Mouse (Mus musculus): ENCODE measurements at regions not wholly inside any gene's neighbourhood (a gene's known extent, or its start where the extent isn't known, plus 50 kb on each side); places are given as distances from the start of the nearest gene placed in this dataset.
"Not testable (repeated sequence)": the region's sequence is repeated elsewhere in the genome, so short reads cannot be mapped to it uniquely, and the experiment has no call there.

DNA sequence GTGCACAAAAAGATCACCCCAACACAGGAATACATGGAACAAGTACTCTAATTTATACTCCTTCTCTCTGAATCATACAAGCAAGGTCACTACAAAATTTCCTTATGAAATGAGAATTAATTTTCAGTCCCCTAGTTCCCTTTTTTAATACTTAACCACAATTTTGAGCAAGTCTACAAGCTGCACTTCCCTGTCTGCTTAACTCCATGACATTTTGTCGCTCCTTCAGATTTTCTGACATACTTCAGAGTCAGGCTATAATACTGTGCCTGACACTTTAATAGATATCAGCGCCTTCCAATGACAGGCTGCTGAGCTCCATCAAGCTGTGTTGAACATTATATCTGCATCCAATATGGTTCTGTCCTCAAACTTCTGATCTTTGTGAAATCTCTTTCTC lies 505.0 kb upstream of the Zfp386 start:
- DNase-seq (ENCODE audit: low read depth), result no peak

DNA sequence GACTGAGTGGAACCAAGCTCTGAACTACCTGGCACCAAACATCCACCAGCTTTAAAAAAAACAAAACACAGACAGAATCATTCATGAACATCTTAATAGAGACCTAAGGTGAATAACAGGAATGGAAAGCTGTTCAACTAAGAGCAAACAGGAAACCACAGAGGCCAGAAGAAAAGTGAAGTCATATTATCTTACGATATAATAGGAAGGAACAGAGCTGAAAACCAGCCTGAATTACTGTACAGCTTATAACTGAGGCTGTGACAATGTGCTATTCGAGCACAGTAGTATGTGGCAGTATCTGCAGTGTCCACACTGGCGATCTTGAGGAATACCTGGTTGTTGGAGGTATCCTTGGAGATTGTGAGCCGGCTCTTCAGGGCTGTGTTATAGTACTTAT lies 480.6 kb upstream of the Zfp386 start:
- not testable (repeated sequence) for DNase-seq (ENCODE audit: low read depth)

DNA sequence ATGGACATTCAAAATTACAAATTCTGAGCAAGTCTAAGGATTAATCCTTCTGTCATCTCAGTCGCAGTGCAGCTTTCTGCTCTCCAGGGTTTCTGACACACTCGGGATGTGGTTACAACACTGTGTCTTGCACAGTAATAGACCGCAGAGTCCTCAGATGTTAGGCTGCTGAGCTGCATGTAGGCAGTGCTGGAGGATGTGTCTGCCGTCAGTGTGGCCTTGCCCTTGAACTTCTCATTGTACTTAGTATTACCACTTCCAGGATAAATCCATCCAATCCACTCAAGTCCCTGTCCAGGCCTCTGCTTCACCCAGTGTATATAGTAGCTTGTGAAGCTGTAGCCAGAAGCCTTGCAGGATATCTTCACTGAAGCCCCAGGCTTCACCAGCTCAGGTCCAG lies 454.5 kb upstream of the Zfp386 start:
- DNase-seq (ENCODE audit: low read depth), result not testable (repeated sequence)

DNA sequence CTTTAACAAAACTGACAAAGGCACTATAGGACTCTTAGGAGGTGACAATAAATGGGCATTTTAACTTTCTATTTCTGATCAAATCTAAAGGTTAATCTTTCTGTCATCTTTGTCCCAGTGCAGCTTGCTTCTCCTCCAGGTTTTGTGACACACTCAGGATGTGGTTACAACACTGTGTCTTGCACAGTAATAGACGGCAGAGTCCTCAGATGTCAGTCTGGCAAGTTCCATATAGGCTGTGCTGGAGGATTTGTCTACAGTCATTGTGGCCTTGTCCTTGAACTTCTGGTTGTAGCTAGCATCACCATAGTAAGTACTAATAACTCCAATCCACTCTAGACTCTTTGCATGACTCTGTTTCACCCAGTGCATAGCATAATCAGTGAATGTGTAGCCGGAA lies 443.8 kb upstream of the Zfp386 start:
- DNase-seq (ENCODE audit: low read depth), result no peak

DNA sequence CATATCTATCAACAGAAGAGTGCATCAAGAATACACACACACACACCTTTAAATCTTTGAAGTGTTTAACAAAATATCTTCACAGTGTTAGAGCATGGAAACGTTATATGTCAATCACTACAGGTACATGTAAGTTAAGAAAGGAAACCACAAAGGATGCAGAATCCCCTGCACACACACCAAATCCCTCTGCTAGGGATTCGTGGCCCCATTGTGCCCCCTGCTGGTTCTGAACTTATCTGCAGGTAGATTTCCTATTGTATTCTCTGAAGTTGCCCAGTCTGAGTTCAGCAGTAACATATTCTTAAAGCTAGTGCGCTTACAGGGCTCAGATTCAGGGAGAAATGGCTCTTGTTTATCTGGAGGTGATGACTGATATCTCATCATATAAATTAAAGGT lies 442.6 kb upstream of the Zfp386 start:
- peak; percentile 49 for DNase-seq (ENCODE audit: low read depth)

DNA sequence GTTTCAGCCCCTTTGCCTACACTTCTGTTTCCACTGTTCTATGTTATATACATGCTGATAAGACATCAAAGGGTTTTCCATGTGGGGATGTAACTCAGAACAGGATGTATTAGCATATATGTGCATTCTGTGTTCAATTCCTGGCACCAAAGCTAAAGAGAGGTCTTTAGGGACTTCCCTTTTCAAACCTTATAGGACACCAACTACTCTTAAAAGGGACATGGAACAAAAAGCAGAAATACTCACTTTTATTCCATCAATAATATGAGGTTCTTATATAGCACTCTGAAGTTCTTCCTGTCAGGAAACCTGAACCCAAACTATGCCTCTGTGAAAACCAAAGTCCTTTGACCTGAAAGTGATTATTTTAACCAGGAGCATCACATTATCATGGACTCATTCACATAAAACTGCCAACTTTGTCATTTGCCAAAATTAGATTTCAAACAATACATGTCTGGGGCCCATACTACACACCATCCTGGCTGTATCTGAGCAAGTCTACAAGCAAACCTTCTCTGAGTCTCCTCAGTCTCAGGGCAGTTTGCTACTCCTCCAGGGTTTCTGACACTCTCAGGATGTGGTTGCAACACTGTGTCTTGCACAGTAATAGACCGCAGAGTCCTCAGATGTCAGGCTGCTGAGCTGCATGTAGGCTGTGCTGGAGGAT lies 424.8 kb upstream of the Zfp386 start:
- not testable (repeated sequence) for DNase-seq (ENCODE audit: low read depth)

DNA sequence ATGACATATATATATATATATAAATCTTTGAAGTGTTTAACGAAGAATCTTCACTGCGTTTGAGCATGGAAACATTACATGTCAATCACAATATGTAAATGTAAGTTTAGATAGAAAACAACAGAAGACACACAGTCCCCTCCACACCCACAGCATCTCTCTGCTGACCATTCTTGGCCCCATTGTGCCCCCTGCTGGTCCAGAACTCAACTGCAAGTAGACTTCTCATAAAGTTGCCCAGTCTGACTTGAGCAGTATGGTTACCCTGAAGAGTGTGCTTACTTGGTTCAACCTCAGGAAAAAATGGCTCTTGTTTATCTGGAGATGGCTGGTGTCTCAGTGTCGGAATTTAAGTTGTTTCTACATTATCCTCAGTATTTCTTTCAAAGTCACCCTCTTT lies 423.3 kb upstream of the Zfp386 start:
- no peak for DNase-seq (ENCODE audit: low read depth)

DNA sequence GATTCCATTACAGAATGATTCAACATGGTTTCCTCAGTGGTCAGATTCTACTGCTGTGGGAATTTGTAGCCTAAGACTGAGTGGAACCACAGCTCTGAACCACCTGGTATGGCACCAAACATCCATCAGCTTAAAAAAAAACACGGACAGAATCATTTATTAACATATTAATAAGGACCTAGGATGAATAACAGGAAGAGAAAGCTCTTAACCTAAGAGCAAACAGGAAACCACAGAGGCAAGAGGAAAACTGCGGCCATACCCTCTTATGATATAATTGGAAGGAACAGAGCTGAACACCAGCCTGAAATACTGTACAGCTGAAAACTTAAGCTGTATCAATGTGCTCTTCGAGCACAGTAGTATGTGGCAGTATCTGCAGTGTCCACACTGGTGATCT lies 399.9 kb upstream of the Zfp386 start:
- no peak for DNase-seq (ENCODE audit: low read depth)

DNA sequence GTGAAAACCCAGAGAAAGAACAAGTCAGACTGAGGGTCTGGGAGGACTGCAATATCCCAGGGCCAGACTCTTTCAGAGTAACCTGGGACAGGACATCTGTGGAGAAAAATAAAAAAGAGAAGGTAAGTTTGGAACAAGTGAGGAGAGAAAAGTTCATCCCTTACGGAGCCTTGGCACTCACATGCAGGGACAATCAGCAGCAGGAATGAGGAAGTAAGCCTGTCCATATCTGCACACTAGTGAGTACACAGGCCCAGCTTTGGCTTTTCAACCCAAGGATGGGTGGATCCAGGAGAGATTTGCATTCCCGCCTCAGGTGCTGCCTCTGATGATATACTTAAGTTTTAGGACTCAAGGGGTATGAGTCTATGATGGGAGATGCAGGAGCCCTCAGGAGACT lies 399.4 kb upstream of the Zfp386 start:
- not testable (repeated sequence) for DNase-seq (ENCODE audit: low read depth)

DNA sequence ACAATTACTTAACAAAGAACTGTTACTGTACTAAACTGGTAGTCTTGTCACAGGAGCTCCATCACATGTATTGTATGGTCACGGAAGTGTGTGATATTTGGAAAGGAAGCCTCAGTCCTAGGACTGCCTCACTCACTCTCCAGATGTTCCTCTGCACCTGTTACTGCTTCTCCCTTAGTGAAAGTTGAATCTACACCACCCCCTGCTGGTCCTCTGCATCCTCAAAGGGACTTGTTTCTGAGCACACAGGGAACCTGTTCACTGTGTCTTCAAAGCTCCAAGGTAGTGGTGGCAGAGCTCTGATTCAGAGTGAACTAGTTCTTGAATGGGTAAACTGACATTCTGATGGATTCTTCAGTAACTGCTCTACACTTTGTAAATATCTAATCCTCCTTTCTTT lies 391.7 kb upstream of the Zfp386 start:
- DNase-seq (ENCODE audit: low read depth), result no peak

DNA sequence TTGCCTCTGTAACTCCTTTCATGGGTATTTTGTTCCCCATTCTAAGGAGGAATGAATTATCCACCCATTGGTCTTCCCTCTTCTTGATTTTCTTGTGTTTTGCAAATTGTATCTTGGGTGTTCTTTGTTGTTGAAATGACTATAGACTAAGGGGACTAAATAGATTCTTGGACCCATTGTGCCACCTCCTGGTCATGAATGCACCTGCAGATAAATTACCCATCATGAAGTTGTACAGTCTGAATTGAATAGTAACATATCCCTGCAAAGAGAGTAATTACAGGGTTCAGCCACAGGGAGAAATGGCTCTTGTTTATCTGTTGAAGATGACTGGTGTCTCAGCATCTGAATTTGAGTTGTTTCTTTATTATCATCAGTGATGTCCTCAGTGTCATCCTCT lies 383.4 kb upstream of the Zfp386 start:
- DNase-seq (ENCODE audit: low read depth), result peak; percentile 12

DNA sequence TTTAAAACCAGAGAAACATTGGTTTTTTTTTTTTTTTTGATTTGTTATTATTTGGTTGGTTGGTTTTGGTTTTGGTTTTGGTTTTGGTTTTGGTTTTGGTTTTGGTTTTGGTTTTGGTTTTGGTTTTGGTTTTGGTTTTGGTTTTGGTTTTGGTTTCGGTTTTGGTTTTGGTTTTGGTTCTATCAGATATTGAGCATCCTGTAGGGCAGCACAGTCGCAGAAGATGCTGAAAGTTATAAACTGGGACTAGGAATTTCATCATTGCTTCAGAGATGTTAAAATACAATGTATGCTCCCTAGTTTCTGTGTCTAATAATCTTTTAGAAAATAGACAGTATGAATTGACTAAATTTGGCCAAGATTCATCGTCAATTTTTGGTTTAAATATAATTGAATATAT lies 375.8 kb upstream of the Zfp386 start:
- DNase-seq (ENCODE audit: low read depth), result not testable (repeated sequence)

DNA sequence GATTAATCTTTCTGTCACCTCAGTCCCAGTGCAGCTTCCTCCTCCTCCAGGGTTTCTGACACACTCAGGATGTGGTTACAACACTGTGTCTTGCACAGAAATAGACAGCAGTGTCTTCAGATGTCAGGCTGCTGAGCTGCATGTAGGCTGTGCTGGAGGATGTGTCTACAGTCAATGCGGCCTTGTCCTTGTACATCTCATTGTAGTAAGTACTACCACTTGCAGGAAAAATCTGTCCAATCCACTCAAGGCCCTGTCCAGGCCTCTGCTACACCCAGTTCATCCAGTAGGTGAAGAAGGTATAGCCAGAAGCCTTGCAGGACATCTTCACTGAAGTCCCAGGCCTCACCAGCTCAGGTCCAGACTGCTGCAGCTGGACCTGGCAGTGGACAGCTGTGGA lies 355.7 kb upstream of the Zfp386 start:
- DNase-seq (ENCODE audit: low read depth), result no peak

DNA sequence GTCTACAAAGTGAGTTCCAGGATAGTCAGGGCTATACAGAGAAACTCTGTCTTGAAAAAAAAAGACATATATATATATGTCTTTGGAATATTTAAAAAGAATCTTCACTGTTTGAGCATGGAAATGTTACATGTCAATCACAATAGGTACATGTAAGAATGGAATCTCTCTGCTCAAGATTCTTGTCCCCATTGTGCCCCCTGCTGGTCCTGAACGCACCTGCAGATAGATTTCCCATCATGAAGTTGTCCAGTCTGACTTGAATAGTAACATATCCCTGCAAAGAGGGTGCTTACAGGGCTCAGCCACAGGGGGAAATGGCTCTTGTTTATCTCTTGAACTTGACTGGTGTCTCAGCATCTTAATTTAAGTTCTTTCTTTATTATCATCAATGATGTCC lies 337.7 kb upstream of the Zfp386 start:
- not testable (repeated sequence) for DNase-seq (ENCODE audit: low read depth)

DNA sequence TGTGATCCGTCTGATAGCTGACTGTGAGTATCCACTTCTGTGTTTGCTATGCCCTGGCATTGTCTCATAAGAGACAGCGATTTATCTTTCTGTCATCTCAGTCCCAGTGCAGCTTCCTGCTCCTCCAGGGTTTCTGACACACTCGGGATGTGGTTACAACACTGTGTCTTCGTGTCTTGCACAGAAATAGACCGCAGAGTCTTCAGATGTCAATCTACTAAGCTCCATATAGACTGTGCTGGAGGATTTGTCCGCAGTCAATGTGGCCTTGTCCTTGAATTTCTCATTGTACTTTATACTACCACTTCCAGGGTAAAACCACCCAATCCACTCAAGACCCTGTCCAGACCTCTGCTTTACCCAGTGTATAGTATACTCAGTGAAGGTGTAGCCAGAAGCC lies 305.5 kb upstream of the Zfp386 start:
- not testable (repeated sequence) for DNase-seq (ENCODE audit: low read depth)

DNA sequence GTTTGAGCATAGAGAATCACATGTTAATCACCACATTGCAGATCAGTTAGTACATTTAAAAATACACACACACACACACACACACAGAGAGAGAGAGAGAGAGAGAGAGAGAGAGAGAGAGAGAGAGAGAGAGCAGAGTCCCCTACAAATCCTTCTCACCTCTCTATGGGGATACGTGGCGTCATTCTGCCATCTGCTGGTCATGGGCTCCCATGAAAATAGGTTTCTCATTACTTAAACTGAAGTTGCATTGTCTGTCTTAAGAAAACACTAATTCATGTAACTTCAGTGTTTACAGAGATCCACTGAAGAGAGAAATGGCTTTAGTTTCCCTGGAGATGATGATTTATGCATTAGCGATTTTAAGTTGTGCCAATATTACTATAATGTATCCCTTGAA lies 297.9 kb upstream of the Zfp386 start:
- not testable (repeated sequence) for DNase-seq (ENCODE audit: low read depth)

DNA sequence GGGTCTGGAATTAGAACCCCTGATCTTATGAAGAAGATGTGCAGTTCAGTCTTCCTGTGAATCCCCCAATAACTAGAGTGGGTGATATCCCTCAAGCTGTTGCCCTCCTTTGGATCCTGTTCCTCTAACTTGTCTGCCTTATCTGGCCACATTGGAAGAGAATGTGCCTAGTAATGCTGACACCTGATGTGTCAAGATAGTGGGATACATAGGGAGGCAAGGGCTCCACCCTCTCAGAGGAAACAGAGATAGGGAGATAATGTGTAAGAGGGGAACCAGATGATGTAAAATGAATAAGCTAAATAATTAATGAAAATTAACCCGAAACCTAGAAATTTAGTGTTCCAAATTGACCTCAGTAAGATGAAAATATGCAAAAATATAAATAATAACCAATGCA lies 294.4 kb upstream of the Zfp386 start:
- not testable (repeated sequence) for DNase-seq (ENCODE audit: low read depth)

DNA sequence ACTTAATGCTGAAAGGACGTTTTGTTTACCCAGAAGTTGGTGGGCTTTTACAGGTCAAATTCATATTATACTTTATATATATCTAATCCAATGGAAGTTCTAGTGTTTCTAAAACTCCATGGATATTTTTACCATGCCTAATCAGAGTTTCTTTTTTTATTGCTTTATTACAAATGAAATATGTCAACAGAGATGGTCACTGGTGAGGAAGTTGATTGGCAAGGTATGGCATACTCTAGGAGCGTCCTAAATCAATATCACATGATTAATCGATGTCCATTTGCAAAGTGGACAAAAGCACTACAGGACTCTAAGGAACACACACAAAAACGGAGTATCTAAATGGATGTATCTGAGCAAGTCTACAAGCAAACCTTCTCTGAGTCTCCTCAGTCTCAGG lies 290.0 kb upstream of the Zfp386 start:
- not testable (repeated sequence) for DNase-seq (ENCODE audit: low read depth)

DNA sequence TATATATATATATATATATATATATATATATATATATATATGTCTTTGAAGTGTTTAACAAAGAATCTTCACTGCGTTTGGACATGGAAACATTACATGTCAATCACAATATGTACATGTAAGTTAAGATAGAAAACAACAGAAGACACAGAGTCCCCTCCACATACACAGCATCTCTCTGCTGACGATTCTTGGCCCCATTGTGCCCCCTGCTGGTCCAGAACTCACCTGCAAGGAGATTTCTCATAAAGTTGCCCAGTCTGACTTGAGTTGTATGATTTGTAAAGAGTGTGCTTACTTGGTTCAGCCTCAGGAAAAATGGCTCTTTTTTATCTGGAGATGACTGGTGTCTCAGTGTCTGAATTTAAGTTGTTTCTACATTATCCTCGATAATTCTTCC lies 288.5 kb upstream of the Zfp386 start:
- DNase-seq (ENCODE audit: low read depth), result peak; percentile 6

DNA sequence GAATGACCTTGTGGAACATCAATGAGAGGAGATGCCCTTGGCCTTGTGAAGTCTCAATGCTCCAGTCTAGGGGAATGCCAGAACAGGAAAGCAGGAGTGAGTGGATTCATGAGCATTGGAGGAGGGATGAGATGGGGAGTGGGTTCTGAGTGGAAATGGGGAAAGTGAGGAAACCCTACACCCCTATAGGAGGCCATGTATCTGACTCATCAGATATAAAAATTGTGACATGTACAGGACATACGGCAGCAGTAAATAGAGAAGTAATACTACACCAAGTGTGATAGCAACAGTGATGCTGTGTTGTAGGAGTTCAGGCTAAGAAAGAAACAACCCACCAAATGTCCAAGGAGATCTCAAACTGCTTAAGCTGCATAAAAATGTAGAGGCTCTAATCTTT lies 285.8 kb upstream of the Zfp386 start:
- DNase-seq (ENCODE audit: low read depth), result not testable (repeated sequence)

DNA sequence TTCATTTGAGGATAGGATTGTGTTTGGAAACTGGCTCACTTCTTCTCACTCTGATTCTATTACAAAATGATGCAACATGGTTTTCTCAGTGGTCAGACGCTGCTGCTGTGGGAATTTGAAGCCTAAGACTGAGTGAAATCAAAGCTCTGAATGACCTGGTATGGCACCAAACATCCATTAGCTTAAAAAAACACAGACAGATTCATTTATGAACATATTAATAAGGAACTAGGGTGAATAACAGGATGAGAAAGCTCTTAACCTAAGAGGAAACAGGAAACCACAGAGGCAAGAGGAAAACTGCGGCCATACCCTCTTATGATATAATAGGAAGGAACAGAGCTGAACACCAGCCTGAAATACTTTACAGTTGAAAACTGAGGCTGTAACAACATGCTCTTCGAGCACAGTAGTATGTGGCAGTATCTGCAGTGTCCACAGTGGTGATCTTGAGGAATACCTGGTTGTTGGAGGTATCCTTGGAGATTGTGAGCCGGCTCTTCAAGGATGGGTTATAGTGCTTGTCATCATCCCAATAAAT lies 282.5 kb upstream of the Zfp386 start:
- not testable (repeated sequence) for DNase-seq (ENCODE audit: low read depth)

DNA sequence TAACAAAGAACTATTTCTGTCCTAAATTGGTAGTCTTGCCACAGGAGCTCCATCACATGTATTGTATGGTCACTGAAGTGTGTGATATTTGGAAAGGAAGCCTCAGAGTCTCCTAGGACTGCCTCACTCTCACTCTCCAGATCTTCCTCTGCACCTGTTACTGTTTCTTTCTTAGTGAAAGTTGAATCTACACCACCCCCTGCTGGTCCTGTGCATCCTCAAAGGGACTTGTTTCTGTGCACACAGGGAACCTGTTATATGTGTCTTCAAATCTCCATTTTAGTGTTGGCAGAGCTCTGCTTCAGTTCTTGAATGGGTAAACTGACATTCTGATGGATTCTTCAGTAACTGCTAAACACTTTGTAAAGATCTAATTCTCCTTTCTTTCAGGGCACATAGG lies 276.3 kb upstream of the Zfp386 start:
- not testable (repeated sequence) for DNase-seq (ENCODE audit: low read depth)

DNA sequence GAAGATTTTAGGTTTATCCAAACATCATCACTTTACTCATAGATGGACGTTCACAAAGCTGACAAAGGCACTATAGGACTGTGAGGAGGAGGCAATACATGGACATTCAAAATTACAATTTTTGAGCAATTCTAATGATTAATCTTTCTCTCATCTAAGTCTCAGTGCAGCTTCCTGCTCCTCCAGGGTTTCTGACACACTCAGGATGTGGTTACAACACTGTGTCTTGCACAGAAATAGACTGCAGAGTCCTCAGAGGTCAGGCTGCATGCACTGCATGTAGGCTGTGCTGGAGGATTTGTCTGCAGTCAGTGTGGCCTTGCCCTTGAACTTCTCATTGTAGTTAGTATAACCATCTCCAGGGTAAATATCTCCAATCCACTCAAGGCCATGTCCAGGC lies 257.2 kb upstream of the Zfp386 start:
- DNase-seq (ENCODE audit: low read depth), result not testable (repeated sequence)

DNA sequence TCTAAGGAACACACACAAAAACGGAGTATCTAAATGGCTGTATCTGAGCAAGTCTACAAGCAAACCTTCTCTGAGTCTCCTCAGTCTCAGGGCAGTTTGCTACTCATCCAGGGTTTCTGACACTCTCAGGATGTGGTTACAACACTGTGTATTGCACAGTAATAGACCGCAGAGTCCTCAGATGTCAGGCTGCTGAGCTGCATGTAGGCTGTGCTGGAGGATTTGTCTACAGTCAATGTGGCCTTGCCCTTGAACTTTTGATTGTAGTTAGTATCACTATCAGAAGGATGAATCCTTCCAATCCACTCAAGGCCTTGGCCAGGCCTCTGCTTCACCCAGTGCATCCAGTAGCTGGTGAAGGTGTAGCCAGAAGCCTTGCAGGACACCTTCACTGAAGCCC lies 245.0 kb upstream of the Zfp386 start:
- DNase-seq (ENCODE audit: low read depth), result not testable (repeated sequence)

Measured in NIH3T3 (cell line).